Mouse (Mus musculus) testis, adult 2 months (tissue): ENCODE results near the gene H2-D1.

Experiments
- CTCF ChIP-seq: fragments of 200-500 bp; IDR thresholded peaks from 2 replicates; pipeline ENCODE4 v1.5.1; 2012; ENCODE audit warnings: low read depth, mild to moderate bottlenecking, inconsistent platforms, low read length, moderate library complexity; ENCODE audit not compliant: control insufficient read depth, insufficient read depth, insufficient replicate concordance
- POLR2A ChIP-seq: fragments of 200-500 bp; IDR thresholded peaks from 2 replicates; pipeline ENCODE4 v1.6.1; 2012; ENCODE audit warnings: low read depth, mild to moderate bottlenecking, inconsistent platforms, low read length, moderate library complexity; ENCODE audit not compliant: control insufficient read depth

GRCm38 (mm10) chr17:35252619-35253292, 9.8 kb upstream of the H2-D1 start:
- no peak for TF ChIP-seq CTCF
- no peak for TF ChIP-seq POLR2A
